Mouse (Mus musculus) embryonic fibroblast, embryonic 13.5 days (primary cell): ENCODE results near the gene Nme8.

Experiments
- CTCF ChIP-seq: IDR thresholded peaks from 2 replicates; pipeline ENCODE4 v1.5.1; 2011; ENCODE audit warnings: mild to moderate bottlenecking, control low read depth, low read length, moderate library complexity, borderline replicate concordance; ENCODE audit not compliant: insufficient read depth
- POLR2A ChIP-seq: IDR thresholded peaks from 2 replicates; pipeline ENCODE4 v1.6.1; 2011; ENCODE audit warnings: low read depth, mild to moderate bottlenecking, control low read depth, low read length, moderate library complexity

GRCm38 (mm10) chr13:19718954-19719353 is 21.4 kb upstream of the Nme8 start:
- TF ChIP-seq CTCF, result no peak
- no peak for TF ChIP-seq POLR2A
